Mouse (Mus musculus): ENCODE data around the gene Etv6.

DNA sequence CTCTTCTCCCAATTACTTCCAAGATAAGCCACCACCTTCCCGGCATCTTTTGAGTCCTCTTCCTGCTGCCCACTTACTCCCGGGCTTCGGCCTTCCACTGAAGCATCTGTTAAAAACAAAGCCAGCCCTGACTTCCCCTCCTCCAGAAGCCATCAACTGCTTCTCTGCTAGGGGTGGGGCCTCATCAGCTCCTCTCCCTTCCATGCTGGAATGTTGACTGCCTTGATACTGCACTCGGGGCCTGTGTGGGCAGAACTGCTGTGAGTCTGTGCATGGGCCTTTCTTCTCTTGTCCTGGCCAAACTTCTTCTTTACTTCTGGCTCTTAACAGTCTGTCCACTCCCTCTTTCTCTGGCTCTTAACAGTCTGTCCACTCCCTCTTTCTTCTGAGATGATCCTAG lies 83.6 kb downstream of the Etv6 start:
- TF ChIP-seq CTCF (IDR thresholded peaks at IDR 0.05; ENCODE audit: low read depth) (no peak), EP300 (optimal IDR thresholded peaks at IDR 0.05) (no peak)
